21 mouse cellular contexts compared by ENCODE assay signal in the genomic region with DNA sequence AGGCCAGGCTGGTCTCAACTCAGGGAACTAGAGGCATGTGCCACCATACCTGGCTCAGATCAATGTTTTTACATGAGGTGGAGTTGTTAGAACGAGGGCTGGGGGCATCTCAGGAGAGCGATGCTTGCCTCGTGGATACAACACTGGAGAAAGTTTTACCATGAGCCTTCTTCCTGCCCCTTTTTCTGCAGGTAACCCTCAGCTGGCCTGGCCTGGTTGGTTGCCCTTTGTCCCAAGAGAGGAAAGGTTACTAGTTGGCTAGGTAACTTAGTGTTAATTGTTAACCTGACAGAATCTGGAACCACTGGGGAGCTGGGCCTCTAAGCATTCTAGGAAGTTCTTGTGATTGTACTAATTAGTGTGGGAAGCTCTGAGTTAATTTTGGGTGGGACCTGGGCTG.
DNase-seq lines count a peak whose midpoint lies in the region; ATAC-seq and TF ChIP-seq lines count a peak whose summit lies in the region.
"Had no signal": no experiment of that assay in that cellular context is flagged by ENCODE, and none has a peak within 500 bp of the region (broad histone marks: within the 10 kb centered on the region; RNA-seq: fewer than 3 reads in every experiment).

No protein-coding gene starts in this region.

- H3K9me3 ChIP-seq in liver, embryonic 11.5 days (ENCODE audit: control insufficient read depth, low read length), result no peaks in the 10 kb centered on the region
- no peaks in the 10 kb centered on the region for H3K9me3 ChIP-seq in liver, embryonic 15.5 days (replicated peaks)
- H3K9me3 ChIP-seq in lung, postnatal 0 days (ENCODE audit: low read length), result no peaks in the 10 kb centered on the region
- H3K9me3 ChIP-seq: embryonic facial prominence, embryonic 13.5 days; forebrain, embryonic 15.5 days; G1E; hindbrain, embryonic 10.5 days; midbrain, embryonic 12.5 days; neural tube, embryonic 13.5 days had no signal

- H3K36me3 ChIP-seq in liver, embryonic 11.5 days (ENCODE audit: control insufficient read depth, insufficient read depth, low read length), result no peaks in the 10 kb centered on the region
- no peaks in the 10 kb centered on the region for H3K36me3 ChIP-seq in liver, embryonic 15.5 days (replicated peaks)
- H3K36me3 ChIP-seq in lung, postnatal 0 days (ENCODE audit: insufficient read depth, low read length), result no peaks in the 10 kb centered on the region
- H3K36me3 ChIP-seq: embryonic facial prominence, embryonic 13.5 days; forebrain, embryonic 15.5 days; G1E; hindbrain, embryonic 10.5 days; midbrain, embryonic 12.5 days; neural tube, embryonic 13.5 days had no signal

- no peak overlapping the region for H3K27ac ChIP-seq in liver, embryonic 11.5 days (ENCODE audit: low read depth, low read length)
- H3K27ac ChIP-seq in liver, embryonic 15.5 days (replicated peaks), result peak overlapping the region; percentile 60
- H3K27ac ChIP-seq in lung, postnatal 0 days (ENCODE audit: low read length), result no peak overlapping the region
- H3K27ac ChIP-seq: embryonic facial prominence, embryonic 13.5 days; forebrain, embryonic 15.5 days; hindbrain, embryonic 10.5 days; hindbrain, postnatal 0 days; midbrain, embryonic 12.5 days; neural tube, embryonic 13.5 days had no signal

- no peak for TF ChIP-seq CTCF in lung, postnatal 0 days (IDR thresholded peaks at IDR 0.05)

- WGBS in liver, embryonic 11.5 days, result 67% methylated on average over 3 of the region's 3 CpGs
- WGBS in liver, embryonic 15.5 days (ENCODE audit: insufficient replicate concordance), result 46% methylated on average over 3 of the region's 3 CpGs
- 78% methylated on average over 3 of the region's 3 CpGs for WGBS in lung, postnatal 0 days

- no peaks in the 10 kb centered on the region for H3K4me1 ChIP-seq in liver, embryonic 11.5 days (replicated peaks; ENCODE audit: control insufficient read depth, insufficient read depth, low read length)
- H3K4me1 ChIP-seq in liver, embryonic 15.5 days (replicated peaks), result peaks cover 7% of the 10 kb centered on the region
- H3K4me1 ChIP-seq in lung, postnatal 0 days (ENCODE audit: insufficient read depth, low read depth, low read length), result 0 out of 2 replicates have a peak, but pooled peaks cover 3% of the 10 kb centered on the region
- H3K4me1 ChIP-seq: midbrain, embryonic 12.5 days had no signal

- 0 out of 2 replicates have a peak, but pooled peaks cover 2% of the 10 kb centered on the region for H3K27me3 ChIP-seq in liver, embryonic 11.5 days (replicated peaks; ENCODE audit: control insufficient read depth, insufficient read depth, low read length)
- H3K27me3 ChIP-seq in liver, embryonic 15.5 days, result peaks cover 10% of the 10 kb centered on the region
- no peaks in the 10 kb centered on the region for H3K27me3 ChIP-seq in lung, postnatal 0 days (replicated peaks; ENCODE audit: insufficient read depth, low read length)
- H3K27me3 ChIP-seq: forebrain, embryonic 15.5 days; neural tube, embryonic 13.5 days had no signal

- no peak overlapping the region for H3K9ac ChIP-seq in liver, embryonic 11.5 days (ENCODE audit: low read depth, low read length)
- no peak overlapping the region for H3K9ac ChIP-seq in liver, embryonic 15.5 days
- H3K9ac ChIP-seq in lung, postnatal 0 days (replicated peaks; ENCODE audit: low read depth), result no peak overlapping the region
- H3K9ac ChIP-seq: embryonic facial prominence, embryonic 13.5 days; forebrain, embryonic 15.5 days; midbrain, embryonic 12.5 days; neural tube, embryonic 13.5 days had no signal

- peak; percentile 34 for DNase-seq in liver
- no peak for DNase-seq in liver, embryonic 11.5 days (ENCODE audit: low spot score)
- peak; percentile 64 for DNase-seq in kidney, postnatal 10 days
- DNase-seq in thymus, postnatal 0 days (ENCODE audit: low spot score), result no peak
- DNase-seq in ovary, postnatal 10 days (ENCODE audit: low spot score), result no peak
- no peak for DNase-seq in ovary, postnatal 36 days (ENCODE audit: low spot score)
- no peak for DNase-seq in lung, postnatal 0 days (ENCODE audit: low spot score)
- DNase-seq: adrenal gland, postnatal 10 days; cerebellum, adult 9-11 months; gastrocnemius, postnatal 25 days; retina, postnatal 1 day; thymus, postnatal 36 days had no signal

- no peak for ATAC-seq in liver, embryonic 11.5 days (replicated peaks; ENCODE audit: low FRiP score)
- ATAC-seq in liver, embryonic 15.5 days (ENCODE audit: insufficient read depth), result no peak; the same call in 1 of the 2 replicates
- ATAC-seq in lung, postnatal 0 days, result no peak
- ATAC-seq: activated CD4-positive, CD25-positive, alpha-beta regulatory T cell, adult 4 months; forebrain, embryonic 15.5 days; hindbrain, postnatal 0 days had no signal

- H3K4me3 ChIP-seq in liver, embryonic 11.5 days (ENCODE audit: low read depth, low read length), result no peak overlapping the region
- H3K4me3 ChIP-seq in liver, embryonic 15.5 days (replicated peaks), result no peak overlapping the region
- H3K4me3 ChIP-seq in lung, postnatal 0 days (ENCODE audit: low read depth, low read length), result no peak overlapping the region
- H3K4me3 ChIP-seq: embryonic facial prominence, embryonic 13.5 days; forebrain, embryonic 15.5 days; hindbrain, embryonic 10.5 days; midbrain, embryonic 12.5 days; neural tube, embryonic 13.5 days had no signal

- TF ChIP-seq EP300 in lung, postnatal 0 days (IDR thresholded peaks at IDR 0.05), result no peak

- H3K4me2 ChIP-seq in liver, embryonic 11.5 days, result no peak overlapping the region
- no peak overlapping the region for H3K4me2 ChIP-seq in liver, embryonic 15.5 days
- H3K4me2 ChIP-seq in lung, postnatal 0 days (replicated peaks; ENCODE audit: low read depth, low read length), result no peak overlapping the region
- H3K4me2 ChIP-seq: embryonic facial prominence, embryonic 13.5 days; forebrain, embryonic 15.5 days; midbrain, embryonic 12.5 days; neural tube, embryonic 13.5 days had no signal

Comparison
In these comparisons a context has a peak if more than half of its experiments do, and no peak if none do; other contexts are left out.
1. DNase-seq: peak in liver (single experiment) and kidney, postnatal 10 days (single experiment); none in liver, embryonic 11.5 days (single experiment), thymus, postnatal 0 days (single experiment), ovary, postnatal 10 days (single experiment), ovary, postnatal 36 days (single experiment) and lung, postnatal 0 days (single experiment).